Mouse (Mus musculus) forebrain, embryonic 16.5 days (tissue): ENCODE measurements around the gene Cd5. TPM values are rescaled to one million over a fixed set of nuclear protein-coding genes. Genes with fewer than 3 reads are reported as not detected.

Source experiments
- ATAC-seq: fragments of 200-750 bp; cut with Nextera tagmentation; 2 replicates; pipeline ENCODE4 v1.8.0; 2017; ENCODE audit warnings: mild to moderate bottlenecking, moderate library complexity
- H3K27ac ChIP-seq: fragments of 300-500 bp; sonication (generic); 2 replicates; pipeline ENCODE4 v1.5.1; 2014; ENCODE audit warnings: low read length, control low read depth
- H3K27me3 ChIP-seq: fragments of 300-500 bp; sonication (generic); replicated peaks from 2 replicates; pipeline ENCODE4 v1.6.1; 2014; ENCODE audit warnings: low read length; ENCODE audit not compliant: control insufficient read depth, insufficient read depth
- H3K36me3 ChIP-seq: fragments of 300-500 bp; sonication (generic); 2 replicates; pipeline ENCODE4 v1.6.1; 2014; ENCODE audit not compliant: control insufficient read depth, insufficient read depth
- H3K4me1 ChIP-seq: fragments of 300-500 bp; sonication (generic); replicated peaks from 2 replicates; pipeline ENCODE4 v1.6.1; 2014; ENCODE audit warnings: low read length; ENCODE audit not compliant: control insufficient read depth, insufficient read depth
- H3K4me2 ChIP-seq: fragments of 300-500 bp; sonication (generic); 2 replicates; pipeline ENCODE4 v1.6.1; 2014; ENCODE audit warnings: mild to moderate bottlenecking, low read length, control low read depth
- H3K4me3 ChIP-seq: fragments of 300-500 bp; sonication (generic); replicated peaks from 2 replicates; pipeline ENCODE4 v1.5.1; 2014; ENCODE audit warnings: mild to moderate bottlenecking, low read length, control low read depth
- H3K9ac ChIP-seq: fragments of 300-500 bp; sonication (generic); replicated peaks from 2 replicates; pipeline ENCODE4 v1.6.1; 2014; ENCODE audit warnings: low read depth, low read length, control low read depth
- H3K9me3 ChIP-seq: fragments of 300-500 bp; sonication (generic); 2 replicates; pipeline ENCODE4 v1.6.1; 2016; ENCODE audit warnings: low read length; ENCODE audit not compliant: control insufficient read depth
- WGBS: fragments of 180-500 bp; shearing (Covaris S2); extraction: QIAGEN DNeasy Blood & Tissue Kit; methylation state at CpG from one replicate; pipeline ENCODE4 v1.1.7; 2014; 5-methylcytosine and 5-hydroxymethylcytosine counted together
- polyA plus RNA-seq: library from polyadenylated mRNA; unstranded; fragments of >200 nt; fragmentation: Nextera tagmentation; extraction: Ambion mirVana; gene quantifications from 2 replicates; pipeline ENCODE4 v1.2.1, GENCODE M21; 2015

The Cd5 gene
- polyA plus RNA-seq, 1 experiment from 2014 or later = 0.06 TPM

DNA sequence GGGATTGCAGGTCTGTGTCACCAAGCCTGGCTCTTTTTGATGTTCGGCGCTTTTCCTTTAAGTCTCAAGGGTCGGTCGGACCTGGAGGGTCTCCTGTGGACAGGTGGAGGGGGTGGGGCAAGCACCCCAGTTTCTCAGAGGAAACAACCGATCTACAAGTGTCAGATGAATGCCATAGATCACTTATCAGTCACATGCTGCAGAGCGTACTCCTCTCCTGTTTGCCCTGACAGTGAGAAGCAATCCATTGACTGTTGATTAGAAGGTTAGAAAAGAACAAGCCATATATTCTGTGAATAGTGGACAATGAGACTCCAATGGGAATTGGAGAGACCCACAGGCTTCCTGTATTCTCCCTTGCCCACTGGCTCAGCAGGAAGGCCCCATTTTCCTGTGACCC, 11.4 kb upstream of the Cd5 start:
- no peaks in the 10 kb centered on the region for H3K27me3 ChIP-seq
- no peak overlapping the region for H3K27ac ChIP-seq
- H3K4me2 ChIP-seq = no peak overlapping the region
- H3K36me3 ChIP-seq = no peaks in the 10 kb centered on the region
- no peak overlapping the region for H3K4me3 ChIP-seq
- 83% methylated on average over 6 of the region's 6 CpGs for WGBS
- no peaks in the 10 kb centered on the region for H3K4me1 ChIP-seq
- no peaks in the 10 kb centered on the region for H3K9me3 ChIP-seq
- no peak overlapping the region for H3K9ac ChIP-seq
- ATAC-seq = no peak

GRCm38 (mm10) chr19:10749295-10749694, 10.5 kb upstream of the Cd5 start:
- no peaks in the 10 kb centered on the region for H3K9me3 ChIP-seq

DNA sequence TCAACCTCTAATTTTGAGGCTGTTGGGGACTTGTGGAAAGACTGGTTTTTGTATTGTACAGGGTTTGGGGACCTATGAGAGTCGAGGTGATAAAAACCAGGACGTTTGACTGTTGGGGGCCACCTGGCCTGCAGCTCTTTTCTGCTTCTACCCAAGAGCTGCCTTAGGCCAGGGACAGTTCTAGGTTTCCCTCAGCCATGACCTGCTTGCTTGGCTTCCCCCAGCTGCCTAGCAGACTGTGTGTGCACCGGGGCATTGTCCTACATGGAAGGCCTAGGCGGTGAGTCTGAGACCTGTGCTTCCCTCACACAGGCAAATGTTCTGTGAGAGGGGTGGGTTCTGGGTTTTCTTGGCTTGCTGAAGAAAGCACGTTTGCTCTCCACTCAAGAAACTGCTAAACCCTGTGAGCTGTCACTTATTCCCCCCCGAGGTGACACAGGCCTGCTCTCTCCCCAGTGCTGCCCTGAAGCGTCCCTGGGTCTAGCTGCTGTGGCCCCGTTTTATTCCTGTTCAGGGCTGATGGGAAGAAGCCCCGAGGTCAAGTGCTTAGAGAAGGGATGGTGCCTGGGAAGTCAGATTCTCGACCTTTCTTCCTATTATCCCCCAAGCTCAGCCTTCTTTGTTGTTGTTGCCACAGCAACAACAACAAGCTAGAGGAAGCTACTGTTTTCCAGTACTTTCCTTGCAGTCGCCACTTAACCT, 9.8 kb upstream of the Cd5 start:
- Histone ChIP-seq H3K27me3 (no peaks in the 10 kb centered on the region), H3K36me3 (no peaks in the 10 kb centered on the region), H3K27ac (no peak overlapping the region), H3K4me1 (no peaks in the 10 kb centered on the region), H3K4me2 (no peak overlapping the region), H3K9ac (no peak overlapping the region), H3K9me3 (no peaks in the 10 kb centered on the region), H3K4me3 (no peak overlapping the region)
- ATAC-seq = no peak
- WGBS = 58% methylated on average over 11 of the region's 11 CpGs

More at GRCm38 (mm10) chr19:10749295-10749694, 10.5 kb upstream of the Cd5 start:
- 85% methylated on average over 6 of the region's 6 CpGs for WGBS
- ATAC-seq = no peak
- Histone ChIP-seq H3K9ac (no peak overlapping the region), H3K36me3 (no peaks in the 10 kb centered on the region), H3K4me3 (no peak overlapping the region), H3K4me1 (no peaks in the 10 kb centered on the region), H3K4me2 (no peak overlapping the region), H3K27me3 (no peaks in the 10 kb centered on the region), H3K27ac (no peak overlapping the region)

- no peak overlapping the region for H3K4me2 ChIP-seq
- H3K27me3 ChIP-seq = no peaks in the 10 kb centered on the region
- no peaks in the 10 kb centered on the region for H3K36me3 ChIP-seq
- 91% methylated on average over 6 of the region's 6 CpGs for WGBS
- no peak overlapping the region for H3K27ac ChIP-seq
- no peak overlapping the region for H3K9ac ChIP-seq
- no peaks in the 10 kb centered on the region for H3K4me1 ChIP-seq
- ATAC-seq = no peak
- no peaks in the 10 kb centered on the region for H3K9me3 ChIP-seq
- H3K4me3 ChIP-seq = no peak overlapping the region
These were observed 8.9 kb upstream of the Cd5 start for GRCm38 (mm10) chr19:10747718-10748117.

DNA sequence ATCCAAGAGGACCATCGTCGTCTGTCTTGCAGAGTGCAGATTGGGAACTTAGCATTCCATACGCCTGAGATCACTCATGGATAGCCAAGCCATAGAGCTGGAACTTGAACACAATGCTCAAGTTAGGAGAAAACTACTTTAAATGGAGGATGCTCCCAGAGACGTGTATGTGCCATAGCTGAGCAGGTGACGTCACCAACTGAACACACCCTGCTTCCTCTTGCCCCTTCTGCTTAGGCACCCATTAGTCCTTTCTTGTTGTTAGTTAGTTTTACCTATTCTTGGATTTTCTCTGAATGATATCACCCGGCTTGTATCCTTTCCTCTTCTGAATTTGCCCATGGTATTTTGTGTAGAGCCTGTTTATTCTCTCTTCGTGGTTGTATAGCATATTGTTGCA, 8.4 kb upstream of the Cd5 start:
- Histone ChIP-seq H3K27me3 (no peaks in the 10 kb centered on the region), H3K4me2 (no peak overlapping the region), H3K4me1 (no peaks in the 10 kb centered on the region), H3K9me3 (no peaks in the 10 kb centered on the region), H3K9ac (no peak overlapping the region), H3K36me3 (no peaks in the 10 kb centered on the region), H3K27ac (no peak overlapping the region), H3K4me3 (no peak overlapping the region)
- ATAC-seq = no peak
- WGBS = 81% methylated on average over 7 of the region's 7 CpGs

DNA sequence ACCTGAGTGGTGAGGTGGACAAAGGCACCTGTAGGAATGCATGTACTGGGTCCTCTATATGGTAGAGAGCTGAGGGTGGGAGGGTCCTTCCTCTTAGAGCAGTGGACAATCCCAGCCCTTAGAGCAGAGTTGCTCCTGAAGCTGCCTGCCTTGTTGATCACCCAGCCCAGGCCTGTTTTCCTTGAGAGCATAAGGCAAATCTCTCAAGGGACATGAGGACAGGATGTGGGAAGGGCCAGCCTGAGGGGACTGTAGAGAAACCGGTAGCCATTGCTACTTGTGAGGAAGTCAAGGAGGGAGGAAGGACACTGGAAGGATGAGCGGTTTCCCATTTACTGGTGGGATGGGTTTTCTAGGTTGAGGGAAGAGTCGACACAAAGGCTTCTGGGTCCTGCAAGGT, 3.8 kb upstream of the Cd5 start:
- no peak for ATAC-seq
- Histone ChIP-seq H3K4me1 (no peaks in the 10 kb centered on the region), H3K27me3 (no peaks in the 10 kb centered on the region), H3K36me3 (no peaks in the 10 kb centered on the region), H3K9me3 (no peaks in the 10 kb centered on the region), H3K27ac (no peak overlapping the region), H3K4me3 (no peak overlapping the region), H3K4me2 (no peak overlapping the region), H3K9ac (no peak overlapping the region)
- WGBS = 93% methylated on average over 3 of the region's 3 CpGs

- Histone ChIP-seq H3K36me3 (no peaks in the 10 kb centered on the region), H3K27ac (no peak overlapping the region), H3K4me2 (no peak overlapping the region), H3K4me1 (no peaks in the 10 kb centered on the region), H3K27me3 (no peaks in the 10 kb centered on the region), H3K9ac (no peak overlapping the region), H3K9me3 (no peaks in the 10 kb centered on the region), H3K4me3 (no peak overlapping the region)
- whole genome bisulfite sequencing = 85% methylated on average over 6 of the region's 6 CpGs
- ATAC-seq = no peak
These were observed 3.3 kb upstream of the Cd5 start for GRCm38 (mm10) chr19:10742145-10742544.

GRCm38 (mm10) chr19:10740641-10741440, 2.0 kb upstream of the Cd5 start:
- no peaks in the 10 kb centered on the region for H3K9me3 ChIP-seq
- H3K4me3 ChIP-seq = no peak overlapping the region
- no peaks in the 10 kb centered on the region for H3K4me1 ChIP-seq
- no peaks in the 10 kb centered on the region for H3K27me3 ChIP-seq
- ATAC-seq = no peak
- no peak overlapping the region for H3K27ac ChIP-seq
- H3K9ac ChIP-seq = no peak overlapping the region
- WGBS = 53% methylated on average over 11 of the region's 11 CpGs
- H3K36me3 ChIP-seq = no peaks in the 10 kb centered on the region
- no peak overlapping the region for H3K4me2 ChIP-seq

GRCm38 (mm10) chr19:10739916-10740315, 1.1 kb upstream of the Cd5 start:
- Histone ChIP-seq H3K27ac (no peak overlapping the region), H3K9ac (no peak overlapping the region), H3K27me3 (no peaks in the 10 kb centered on the region), H3K4me3 (no peak overlapping the region), H3K36me3 (no peaks in the 10 kb centered on the region), H3K9me3 (no peaks in the 10 kb centered on the region), H3K4me2 (no peak overlapping the region), H3K4me1 (no peaks in the 10 kb centered on the region)
- WGBS = 97% methylated on average over 4 of the region's 4 CpGs
- ATAC-seq = no peak
